Comparison of ENCODE assay signal across 16 mouse cellular contexts in genomic region chr3:122022355-122022754, GRCm38 (mm10). TPM values are rescaled to one million over a fixed set of nuclear protein-coding genes. Genes with fewer than 3 reads are reported as not detected.
"Had no signal": no experiment of that assay in that cellular context is flagged by ENCODE, and none has a peak within 500 bp of the region (broad histone marks: within the 10 kb centered on the region; RNA-seq: fewer than 3 reads in every experiment).

No protein-coding gene starts in this region.

- H3K27me3 ChIP-seq: kidney, embryonic 15.5 days; limb, embryonic 12.5 days; liver, embryonic 15.5 days; neural tube, embryonic 15.5 days had no signal

- H3K4me3 ChIP-seq: kidney, embryonic 15.5 days; limb, embryonic 12.5 days; liver, embryonic 15.5 days; myocyte; neural tube, embryonic 15.5 days had no signal

- H3K9me3 ChIP-seq: kidney, embryonic 15.5 days; limb, embryonic 12.5 days; liver, embryonic 15.5 days; neural tube, embryonic 15.5 days had no signal

- H3K27ac ChIP-seq: kidney, embryonic 15.5 days; limb, embryonic 12.5 days; liver, embryonic 15.5 days; macrophage; neural tube, embryonic 15.5 days had no signal

- ATAC-seq: lung, postnatal 0 days had no signal

- DNase-seq: kidney, adult 2 months; kidney, postnatal 14 days; layer of hippocampus, adult 9-11 months; liver; lung, adult 2 months; midbrain, embryonic 14.5 days; right cerebral cortex, adult 18-20 months; right cerebral cortex, postnatal 25 days; thymus, postnatal 36 days had no signal

- H3K4me1 ChIP-seq: limb, embryonic 12.5 days; liver, embryonic 15.5 days; neural tube, embryonic 15.5 days had no signal

- H3K36me3 ChIP-seq: kidney, embryonic 15.5 days; limb, embryonic 12.5 days; liver, embryonic 15.5 days; neural tube, embryonic 15.5 days had no signal

RNA-seq across cellular contexts. Expression of gene Abca4, which starts 21.9 kb away (rescaled TPM):
- polyA plus RNA-seq: macrophage had no signal
